Mouse (Mus musculus) neural tube, embryonic 13.5 days (tissue): ENCODE data around the gene Msantd4. TPM values are rescaled to one million over a fixed set of nuclear protein-coding genes. Genes with fewer than 3 reads are reported as not detected.
"Not testable (repeated sequence)": the region's sequence is repeated elsewhere in the genome, so short reads cannot be mapped to it uniquely, and the experiment has no call there.

Experiments
- ATAC-seq: fragments of 200-750 bp; cut with Nextera tagmentation; 2 replicates; pipeline ENCODE4 v1.8.0; 2017; ENCODE audit warnings: low read depth, mild to moderate bottlenecking, moderate TSS enrichment, moderate library complexity
- H3K27ac ChIP-seq: fragments of 300-500 bp; sonication (generic); replicated peaks from 2 replicates; pipeline ENCODE4 v1.5.1; 2015; ENCODE audit warnings: moderate library complexity, mild to moderate bottlenecking, inconsistent platforms
- H3K27me3 ChIP-seq: fragments of 300-500 bp; sonication (generic); 2 replicates; pipeline ENCODE4 v1.6.1; 2015; ENCODE audit warnings: mild to moderate bottlenecking, inconsistent platforms
- H3K36me3 ChIP-seq: fragments of 300-500 bp; sonication (generic); 2 replicates; pipeline ENCODE4 v1.6.1; 2015; ENCODE audit warnings: mild to moderate bottlenecking, inconsistent platforms
- H3K4me1 ChIP-seq: fragments of 300-500 bp; sonication (generic); replicated peaks from 2 replicates; pipeline ENCODE4 v1.6.1; 2015; ENCODE audit warnings: inconsistent platforms
- H3K4me2 ChIP-seq: fragments of 300-500 bp; sonication (generic); 2 replicates; pipeline ENCODE4 v1.6.1; 2015; ENCODE audit warnings: inconsistent platforms, mild to moderate bottlenecking, moderate library complexity
- H3K4me3 ChIP-seq: fragments of 300-500 bp; sonication (generic); 2 replicates; pipeline ENCODE4 v1.5.1; 2015; ENCODE audit warnings: mild to moderate bottlenecking, inconsistent platforms
- H3K9ac ChIP-seq: fragments of 300-500 bp; sonication (generic); 2 replicates; pipeline ENCODE4 v1.6.1; 2015; ENCODE audit warnings: moderate library complexity, mild to moderate bottlenecking, inconsistent platforms
- H3K9me3 ChIP-seq: fragments of 300-500 bp; sonication (generic); 2 replicates; pipeline ENCODE4 v1.6.1; 2016; ENCODE audit warnings: inconsistent platforms
- WGBS: fragments of 180-500 bp; shearing (Covaris S2); methylation state at CpG from one replicate; pipeline ENCODE4 v1.1.7; 2015; 5-methylcytosine and 5-hydroxymethylcytosine counted together
- microRNA-seq: library from miRNA; unstranded; fragments of <30 nt; microRNA quantifications from one replicate; pipeline ENCODE4, GENCODE M21; 2016
- polyA plus RNA-seq: library from polyadenylated mRNA; unstranded; fragments of >200 nt; fragmentation: Nextera tagmentation; extraction: Ambion mirVana; gene quantifications from 2 replicates; pipeline ENCODE4 v1.2.1, GENCODE M21; 2015

Gene Msantd4
- polyA plus RNA-seq: 48.0 and 51.4 TPM in 2 replicates

DNA sequence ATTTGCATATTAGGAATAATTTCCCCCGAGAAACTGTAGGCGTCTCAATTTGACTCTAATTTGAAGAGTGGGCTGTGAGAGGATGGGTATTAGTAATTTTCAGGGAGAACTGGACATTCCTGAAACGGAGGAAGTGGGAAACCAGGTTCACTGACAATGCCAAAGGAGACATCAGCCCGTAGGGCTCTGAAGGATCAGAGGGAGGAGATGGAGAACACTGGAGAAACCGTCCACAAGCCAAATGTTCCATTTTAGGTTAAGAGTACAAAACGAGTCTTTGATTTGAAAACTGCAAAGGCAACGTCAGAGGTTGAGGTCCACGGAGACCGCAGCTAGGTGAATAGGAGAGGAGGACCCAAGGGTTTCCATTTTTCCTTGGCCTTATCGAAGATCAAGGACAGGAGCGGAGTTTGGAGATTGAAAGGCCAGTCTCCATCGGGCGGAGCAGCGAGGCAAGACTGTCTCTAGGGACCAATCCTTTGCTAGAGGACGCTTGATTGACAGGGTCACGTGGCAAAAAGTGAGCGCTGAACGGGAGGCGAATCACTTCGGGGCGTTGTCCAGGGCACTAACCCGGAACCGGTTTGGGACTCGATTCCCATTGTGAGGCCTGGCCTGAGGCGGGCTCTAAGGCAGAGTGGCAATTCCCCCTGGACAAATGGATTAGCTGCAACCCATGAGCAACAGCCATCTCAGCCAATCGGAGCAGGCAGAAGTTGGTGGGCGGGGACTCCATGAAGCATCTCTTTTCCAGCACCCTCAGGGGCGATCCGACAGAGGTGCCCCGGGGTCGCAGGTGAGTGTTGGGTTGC lies at the start of gene Msantd4:
Msantd4 (plus strand) TSS at position 735 of the 812 bp plus-strand sequence.
- Histone ChIP-seq H3K4me1 (peaks cover 33% of the 10 kb centered on the region), H3K27me3 (no peaks in the 10 kb centered on the region), H3K9me3 (no peaks in the 10 kb centered on the region), H3K4me3 (peak within 1 kb of the TSS; percentile 68), H3K4me2 (peak within 1 kb of the TSS; percentile 63), H3K9ac (peak within 1 kb of the TSS; percentile 74), H3K27ac (peak within 1 kb of the TSS; percentile 86), H3K36me3 (no peaks in the 10 kb centered on the region)
- whole genome bisulfite sequencing: 1% methylated on average over 31 of the region's 31 CpGs
- peak; percentile 100 for ATAC-seq

GRCm38 (mm10) chr9:4353163-4353562 lies 23.2 kb upstream of the Msantd4 start:
- Histone ChIP-seq H3K27me3 (no peaks in the 10 kb centered on the region), H3K9me3 (no peaks in the 10 kb centered on the region), H3K9ac (no peak overlapping the region), H3K36me3 (no peaks in the 10 kb centered on the region), H3K4me2 (no peak overlapping the region), H3K27ac (no peak overlapping the region), H3K4me1 (no peaks in the 10 kb centered on the region), H3K4me3 (no peak overlapping the region)
- no peak for ATAC-seq
- WGBS: 95% methylated on average over 1 of the region's 1 CpGs

GRCm38 (mm10) chr9:4376640-4377120 lies 318 bp downstream of the Msantd4 start:
- Histone ChIP-seq H3K27me3 (no peaks in the 10 kb centered on the region), H3K4me1 (peaks cover 35% of the 10 kb centered on the region), H3K27ac (peak overlapping the region; percentile 59; the same call in 1 of the 2 replicates), H3K36me3 (no peaks in the 10 kb centered on the region), H3K4me3 (peak overlapping the region; percentile 68), H3K9ac (peak overlapping the region; percentile 74), H3K4me2 (peak overlapping the region; percentile 63), H3K9me3 (no peaks in the 10 kb centered on the region)
- ATAC-seq: no peak; the same call in 1 of the 2 replicates
- 0% methylated on average over 15 of the region's 15 CpGs for WGBS

DNA sequence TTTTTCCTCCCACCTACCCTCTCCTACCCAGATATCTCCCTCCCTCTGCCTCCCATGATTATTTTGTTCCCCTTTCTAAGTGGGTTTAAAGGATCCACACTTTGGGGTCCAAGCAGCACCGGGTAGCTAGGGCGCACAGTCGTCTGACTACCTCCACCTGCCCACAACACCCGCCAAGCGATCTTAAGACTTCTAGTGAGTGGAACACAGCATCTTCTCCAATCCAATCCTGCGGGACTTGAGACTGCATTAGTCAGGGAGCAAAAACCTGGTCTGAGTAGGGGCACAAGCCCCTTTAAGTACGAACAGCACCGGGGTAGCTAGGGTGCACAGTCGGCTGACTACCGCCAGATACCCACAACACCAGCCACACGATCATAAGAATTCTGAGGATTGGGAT lies 24.4 kb downstream of the Msantd4 start:
- not testable (repeated sequence) for H3K36me3 ChIP-seq, H3K4me2 ChIP-seq, H3K4me3 ChIP-seq, H3K9ac ChIP-seq, ATAC-seq, H3K27ac ChIP-seq, H3K27me3 ChIP-seq, H3K4me1 ChIP-seq
- H3K9me3 ChIP-seq: peaks cover 22% of the 10 kb centered on the region; the same call in 1 of the 2 replicates
- 92% methylated on average over 11 of the region's 11 CpGs for WGBS

Small RNA genes within 50 kb of the gene (microRNA-seq; reads per million reads assigned to microRNA genes)
- gene Gm23992: not detected

Other genes starting within 250 kb of the Msantd4 start
- 32.4 and 33.7 TPM in 2 replicates for gene Aasdhppt, start 67.1 kb upstream of the Msantd4 start, polyA plus RNA-seq
- 12.0 and 13.6 TPM in 2 replicates for gene Kbtbd3, start 66.7 kb upstream of the Msantd4 start, polyA plus RNA-seq